Comparison of ENCODE assay signal across 19 mouse cellular contexts in the genomic region with DNA sequence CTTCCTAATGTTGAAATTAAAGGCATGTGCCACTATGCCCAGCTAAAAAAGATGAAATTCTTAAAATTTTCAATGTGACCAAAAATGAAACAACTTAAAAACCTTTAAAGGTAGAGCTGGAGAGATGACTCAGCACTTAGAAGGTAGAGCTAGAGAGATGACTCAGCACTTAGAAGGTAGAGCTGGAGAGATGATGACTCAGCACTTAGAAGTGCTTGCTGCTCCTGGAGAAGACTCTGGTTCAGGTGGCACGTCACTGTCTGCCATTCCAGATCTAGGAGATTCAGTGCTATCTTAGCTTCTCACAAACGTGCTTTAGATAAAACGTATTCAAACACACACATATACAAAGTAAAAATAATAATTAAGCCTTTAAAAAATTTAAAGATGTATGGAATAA. TPM values are rescaled to one million over a fixed set of nuclear protein-coding genes. Genes with fewer than 3 reads are reported as not detected.
A peak's percentile ranks its signal among the peaks of the same experiment; 100 is the strongest.
DNase-seq lines count a peak whose midpoint lies in the region; ATAC-seq lines count a peak whose summit lies in the region.
"Had no signal": no experiment of that assay in that cellular context is flagged by ENCODE, and none has a peak within 500 bp of the region (broad histone marks: within the 10 kb centered on the region; RNA-seq: fewer than 3 reads in every experiment).

No protein-coding gene starts in this region.

- H3K9me3 ChIP-seq in heart, embryonic 11.5 days (replicated peaks; ENCODE audit: control insufficient read depth, low read length): no peaks in the 10 kb centered on the region
- H3K9me3 ChIP-seq in heart, embryonic 10.5 days: no peaks in the 10 kb centered on the region
- H3K9me3 ChIP-seq: limb, embryonic 10.5 days; midbrain, embryonic 10.5 days had no signal

- DNase-seq in heart, embryonic 10.5 days (ENCODE audit: low spot score): no peak
- DNase-seq in MEL-GATA-1-ER (ENCODE audit: extremely low read depth, low read depth): peak; percentile 26
- peak; percentile 14 for DNase-seq in induced T-regulatory cell, adult 2 months (ENCODE audit: low read depth)
- DNase-seq in kidney, adult 9 months: no peak
- no peak for DNase-seq in right cerebral cortex, postnatal 36 days (ENCODE audit: low spot score in 2 of 2)
- no peak for DNase-seq in cerebellum, postnatal 14 days
- DNase-seq: adrenal gland, postnatal 14 days; embryo, embryonic 11 days; gastrocnemius, postnatal 10 days; kidney, adult 18-20 months; kidney, postnatal 4 days; lung, postnatal 10 days had no signal

- no peak overlapping the region for H3K4me3 ChIP-seq in heart, embryonic 11.5 days (ENCODE audit: low read depth, low read length)
- no peak overlapping the region for H3K4me3 ChIP-seq in heart, embryonic 10.5 days
- H3K4me3 ChIP-seq: limb, embryonic 10.5 days; midbrain, embryonic 10.5 days had no signal

- H3K4me1 ChIP-seq in heart, embryonic 11.5 days (ENCODE audit: control insufficient read depth, insufficient read depth, low read length): no peaks in the 10 kb centered on the region
- H3K4me1 ChIP-seq in heart, embryonic 10.5 days: peaks cover 4% of the 10 kb centered on the region; the same call in 1 of the 2 replicates
- H3K4me1 ChIP-seq: limb, embryonic 10.5 days; midbrain, embryonic 10.5 days had no signal

- H3K4me2 ChIP-seq in heart, embryonic 11.5 days: no peak overlapping the region
- H3K4me2 ChIP-seq: hindbrain, embryonic 14.5 days had no signal

- no peak for ATAC-seq in heart, embryonic 11.5 days (replicated peaks; ENCODE audit: insufficient number of reproducible peaks, low FRiP score, low TSS enrichment)
- peak; percentile 70; the same call in 1 of the 2 replicates for ATAC-seq in megakaryocyte-erythroid progenitor cell, adult 5-6 weeks (replicated peaks; ENCODE audit: low FRiP score, low TSS enrichment, poor library complexity, severe bottlenecking)

- peaks cover 3% of the 10 kb centered on the region for H3K36me3 ChIP-seq in heart, embryonic 11.5 days (ENCODE audit: control insufficient read depth, insufficient read depth, low read length)
- peaks cover 36% of the 10 kb centered on the region for H3K36me3 ChIP-seq in heart, embryonic 10.5 days

- no peaks in the 10 kb centered on the region for H3K27me3 ChIP-seq in heart, embryonic 11.5 days (ENCODE audit: control insufficient read depth, insufficient read depth, low read length)
- H3K27me3 ChIP-seq in heart, embryonic 10.5 days (ENCODE audit: insufficient read depth, poor library complexity, severe bottlenecking): no peaks in the 10 kb centered on the region

- H3K9ac ChIP-seq in heart, embryonic 11.5 days (ENCODE audit: low read depth, low read length): no peak overlapping the region
- H3K9ac ChIP-seq: hindbrain, embryonic 14.5 days had no signal

- WGBS in heart, embryonic 11.5 days (ENCODE audit: insufficient replicate concordance): 73% methylated on average over 3 of the region's 3 CpGs
- WGBS in heart, embryonic 10.5 days: 83% methylated on average over 3 of the region's 3 CpGs

- 0 out of 2 replicates have a peak overlapping the region, but pooled peaks have one; percentile 22 for H3K27ac ChIP-seq in heart, embryonic 11.5 days (ENCODE audit: low read depth, low read length)
- H3K27ac ChIP-seq in heart, embryonic 10.5 days: no peak overlapping the region
- H3K27ac ChIP-seq: hindbrain, embryonic 14.5 days; limb, embryonic 10.5 days; midbrain, embryonic 10.5 days had no signal

RNA-seq across cellular contexts. Expression of gene Cep70, which starts 13.7 kb away (rescaled TPM):
- 26.1 and 27.5 TPM in 2 replicates for polyA plus RNA-seq in heart, embryonic 11.5 days (2014; fragmentation: Nextera tagmentation; extraction: Ambion mirVana)
- 25.9 and 27.3 TPM in 2 replicates for polyA plus RNA-seq in heart, embryonic 10.5 days (2016; fragmentation: Nextera tagmentation; extraction: Ambion mirVana)
- 42.2 and 54.3 TPM in 2 replicates for total RNA-seq in megakaryocyte-erythroid progenitor cell, adult 5-6 weeks (2014; fragmentation: Nextera tagmentation)
- 71.1 and 89.7 TPM in 2 replicates for total RNA-seq in megakaryocyte-erythroid progenitor cell, adult 5-6 weeks (2017)

RNA-seq across cellular contexts. Expression of gene Faiml, which starts 19.8 kb away (rescaled TPM):
- not detected in 2 replicates for polyA plus RNA-seq in heart, embryonic 11.5 days (2014; fragmentation: Nextera tagmentation; extraction: Ambion mirVana)
- not detected in 2 replicates for polyA plus RNA-seq in heart, embryonic 10.5 days (2016; fragmentation: Nextera tagmentation; extraction: Ambion mirVana)
- total RNA-seq in megakaryocyte-erythroid progenitor cell, adult 5-6 weeks (2014; fragmentation: Nextera tagmentation): not detected in 2 replicates
- not detected in 2 replicates for total RNA-seq in megakaryocyte-erythroid progenitor cell, adult 5-6 weeks (2017)
- total RNA-seq: adrenal gland, postnatal 14 days; gastrocnemius, postnatal 10 days; layer of hippocampus, postnatal 25 days had no signal
- polyA plus RNA-seq: heart, embryonic 16.5 days; hindbrain, embryonic 14.5 days; limb, embryonic 10.5 days; midbrain, embryonic 10.5 days had no signal

Comparison
In these comparisons a context has a peak if more than half of its experiments do, and no peak if none do; other contexts are left out.
1. DNase-seq: peak in MEL-GATA-1-ER (single experiment) and induced T-regulatory cell, adult 2 months (single experiment); none in heart, embryonic 10.5 days (single experiment), kidney, adult 9 months (single experiment), right cerebral cortex, postnatal 36 days (0 of 2) and cerebellum, postnatal 14 days (0 of 2).